Mouse (Mus musculus) hindbrain, embryonic 14.5 days (tissue): ENCODE measurements around the gene Ubac2. TPM values are rescaled to one million over a fixed set of nuclear protein-coding genes. Genes with fewer than 3 reads are reported as not detected.
"Not testable (repeated sequence)": the region's sequence is repeated elsewhere in the genome, so short reads cannot be mapped to it uniquely, and the experiment has no call there.

Source experiments
- ATAC-seq: fragments of 200-750 bp; cut with Nextera tagmentation; 2 replicates; pipeline ENCODE4 v1.8.0; 2017; ENCODE audit warnings: moderate number of reproducible peaks, mild to moderate bottlenecking, moderate TSS enrichment, moderate library complexity; ENCODE audit not compliant: low FRiP score
- DNase-seq: peaks from one replicate; pipeline ENCODE4 v3.0.0-alpha.2; 2015; ENCODE audit warnings: low spot score
- H3K27ac ChIP-seq: fragments of 300-500 bp; sonication (generic); 2 replicates; pipeline ENCODE4 v1.5.1; 2014; ENCODE audit warnings: mild to moderate bottlenecking, moderate library complexity
- H3K27me3 ChIP-seq: fragments of 300-500 bp; sonication (generic); 2 replicates; pipeline ENCODE4 v1.6.1; 2014; ENCODE audit warnings: mild to moderate bottlenecking, low read length, mixed read lengths; ENCODE audit not compliant: control insufficient read depth, insufficient read depth
- H3K36me3 ChIP-seq: fragments of 300-500 bp; sonication (generic); replicated peaks from 2 replicates; pipeline ENCODE4 v1.6.1; 2014; ENCODE audit not compliant: control insufficient read depth, insufficient read depth
- H3K4me1 ChIP-seq: fragments of 300-500 bp; sonication (generic); replicated peaks from 2 replicates; pipeline ENCODE4 v1.6.1; 2014; ENCODE audit warnings: antibody characterized with exemption, low read length, mixed read lengths; ENCODE audit not compliant: control insufficient read depth, insufficient read depth
- H3K4me2 ChIP-seq: fragments of 300-500 bp; sonication (generic); replicated peaks from 2 replicates; pipeline ENCODE4 v1.6.1; 2014; ENCODE audit warnings: mild to moderate bottlenecking, moderate library complexity
- H3K4me3 ChIP-seq: fragments of 300-500 bp; sonication (generic); replicated peaks from 2 replicates; pipeline ENCODE4 v1.5.1; 2014; ENCODE audit warnings: mild to moderate bottlenecking, low read length
- H3K9ac ChIP-seq: fragments of 300-500 bp; sonication (generic); 2 replicates; pipeline ENCODE4 v1.6.1; 2014
- H3K9me3 ChIP-seq: fragments of 300-500 bp; sonication (generic); 2 replicates; pipeline ENCODE4 v1.6.1; 2016; ENCODE audit warnings: low read length; ENCODE audit not compliant: control insufficient read depth
- WGBS: fragments of 180-500 bp; shearing (Covaris S2); extraction: QIAGEN DNeasy Blood & Tissue Kit; methylation state at CpG from one replicate; pipeline ENCODE4 v1.1.7; 2014; 5-methylcytosine and 5-hydroxymethylcytosine counted together
- polyA plus RNA-seq: library from polyadenylated mRNA; unstranded; fragments of >200 nt; fragmentation: Nextera tagmentation; extraction: Ambion mirVana; gene quantifications from 2 replicates; pipeline ENCODE4 v1.2.1, GENCODE M21; 2014

The Ubac2 gene
- polyA plus RNA-seq, 1 experiment from 2014 or later = 49.6 TPM

GRCm38 (mm10) chr14:121866574-121866973 is 11.8 kb upstream of the Ubac2 start:
- Histone ChIP-seq H3K4me1 (no peaks in the 10 kb centered on the region), H3K9me3 (no peaks in the 10 kb centered on the region), H3K9ac (no peak overlapping the region), H3K27me3 (no peaks in the 10 kb centered on the region), H3K36me3 (no peaks in the 10 kb centered on the region), H3K4me3 (no peak overlapping the region), H3K4me2 (no peak overlapping the region), H3K27ac (no peak overlapping the region)
- ATAC-seq (no peak), DNase-seq (no peak)
- WGBS = 84% methylated on average over 3 of the region's 3 CpGs

GRCm38 (mm10) chr14:121869111-121869510 is 9.3 kb upstream of the Ubac2 start:
- no peak overlapping the region for H3K27ac ChIP-seq
- no peak overlapping the region for H3K9ac ChIP-seq
- DNase-seq = peak; percentile 46
- no peaks in the 10 kb centered on the region for H3K9me3 ChIP-seq
- H3K4me1 ChIP-seq = no peaks in the 10 kb centered on the region
- ATAC-seq = no peak
- H3K36me3 ChIP-seq = no peaks in the 10 kb centered on the region
- H3K4me3 ChIP-seq = no peak overlapping the region
- 64% methylated on average over 1 of the region's 1 CpGs for WGBS
- H3K27me3 ChIP-seq = no peaks in the 10 kb centered on the region
- H3K4me2 ChIP-seq = no peak overlapping the region

GRCm38 (mm10) chr14:121872760-121873159 is 5.7 kb upstream of the Ubac2 start:
- no peak overlapping the region for H3K4me3 ChIP-seq
- H3K36me3 ChIP-seq = no peaks in the 10 kb centered on the region
- DNase-seq (no peak), ATAC-seq (no peak)
- no peaks in the 10 kb centered on the region for H3K9me3 ChIP-seq
- H3K9ac ChIP-seq = no peak overlapping the region
- WGBS = 88% methylated on average over 1 of the region's 1 CpGs
- no peaks in the 10 kb centered on the region for H3K27me3 ChIP-seq
- no peak overlapping the region for H3K27ac ChIP-seq
- no peak overlapping the region for H3K4me2 ChIP-seq
- H3K4me1 ChIP-seq = peaks cover 3% of the 10 kb centered on the region

GRCm38 (mm10) chr14:121873172-121873571 is 5.2 kb upstream of the Ubac2 start:
- H3K9me3 ChIP-seq = no peaks in the 10 kb centered on the region
- no peak overlapping the region for H3K27ac ChIP-seq
- no peak overlapping the region for H3K4me2 ChIP-seq
- ATAC-seq (no peak), DNase-seq (no peak)
- H3K9ac ChIP-seq = no peak overlapping the region
- no peaks in the 10 kb centered on the region for H3K27me3 ChIP-seq
- H3K4me3 ChIP-seq = no peak overlapping the region
- peaks cover 4% of the 10 kb centered on the region for H3K4me1 ChIP-seq
- no peaks in the 10 kb centered on the region for H3K36me3 ChIP-seq
- WGBS = 80% methylated on average over 2 of the region's 2 CpGs

GRCm38 (mm10) chr14:121873646-121874045 is 4.8 kb upstream of the Ubac2 start:
- Histone ChIP-seq H3K4me3 (no peak overlapping the region), H3K9me3 (no peaks in the 10 kb centered on the region), H3K4me1 (peaks cover 4% of the 10 kb centered on the region), H3K36me3 (no peaks in the 10 kb centered on the region), H3K27me3 (no peaks in the 10 kb centered on the region), H3K4me2 (no peak overlapping the region), H3K9ac (no peak overlapping the region), H3K27ac (no peak overlapping the region)
- no peak for DNase-seq
- 83% methylated on average over 4 of the region's 4 CpGs for WGBS
- no peak for ATAC-seq

- peaks cover 19% of the 10 kb centered on the region for H3K4me1 ChIP-seq
- H3K27me3 ChIP-seq, H3K4me2 ChIP-seq, H3K9ac ChIP-seq, H3K36me3 ChIP-seq, DNase-seq, H3K4me3 ChIP-seq, H3K27ac ChIP-seq, ATAC-seq, H3K9me3 ChIP-seq: not testable (repeated sequence)
- WGBS = 72% methylated on average over 2 of the region's 2 CpGs
These were observed 2.2 kb upstream of the Ubac2 start for GRCm38 (mm10) chr14:121876190-121876589.

- Histone ChIP-seq H3K4me2 (no peak overlapping the region), H3K27me3 (no peaks in the 10 kb centered on the region), H3K9ac (no peak overlapping the region), H3K27ac (no peak overlapping the region), H3K4me3 (no peak overlapping the region), H3K36me3 (no peaks in the 10 kb centered on the region), H3K4me1 (peaks cover 19% of the 10 kb centered on the region), H3K9me3 (no peaks in the 10 kb centered on the region)
- ATAC-seq = no peak
- WGBS = 91% methylated on average over 2 of the region's 2 CpGs
- no peak for DNase-seq
These were observed 1.6 kb upstream of the Ubac2 start for GRCm38 (mm10) chr14:121876860-121877259.

- Histone ChIP-seq H3K27me3 (no peaks in the 10 kb centered on the region), H3K4me2 (peak overlapping the region; percentile 57), H3K9me3 (no peaks in the 10 kb centered on the region), H3K36me3 (no peaks in the 10 kb centered on the region), H3K9ac (peak overlapping the region; percentile 72), H3K4me3 (peak overlapping the region; percentile 75), H3K27ac (peak overlapping the region; percentile 91), H3K4me1 (peaks cover 19% of the 10 kb centered on the region)
- WGBS = 30% methylated on average over 8 of the region's 8 CpGs
- DNase-seq (no peak), ATAC-seq (no peak)
These were observed 780 bp upstream of the Ubac2 start for GRCm38 (mm10) chr14:121877640-121878039.

GRCm38 (mm10) chr14:121878859-121879206 is 413 bp downstream of the Ubac2 start:
- no peaks in the 10 kb centered on the region for H3K36me3 ChIP-seq
- ATAC-seq (no peak), DNase-seq (no peak)
- peak overlapping the region; percentile 69 for H3K4me2 ChIP-seq
- H3K4me1 ChIP-seq = peaks cover 19% of the 10 kb centered on the region
- peak overlapping the region; percentile 72 for H3K9ac ChIP-seq
- WGBS = under 1% methylated on average over 27 of the region's 27 CpGs
- no peaks in the 10 kb centered on the region for H3K9me3 ChIP-seq
- peak overlapping the region; percentile 33; the same call in 1 of the 2 replicates for H3K27ac ChIP-seq
- H3K27me3 ChIP-seq = no peaks in the 10 kb centered on the region
- H3K4me3 ChIP-seq = peak overlapping the region; percentile 75

- no peak for ATAC-seq
- no peaks in the 10 kb centered on the region for H3K36me3 ChIP-seq
- peaks cover 19% of the 10 kb centered on the region for H3K4me1 ChIP-seq
- 23% methylated on average over 16 of the region's 16 CpGs for WGBS
- peak overlapping the region; percentile 69 for H3K4me2 ChIP-seq
- no peaks in the 10 kb centered on the region for H3K27me3 ChIP-seq
- peak overlapping the region; percentile 75 for H3K4me3 ChIP-seq
- H3K9ac ChIP-seq = peak overlapping the region; percentile 72
- H3K27ac ChIP-seq = no peak overlapping the region
- DNase-seq = no peak
- no peaks in the 10 kb centered on the region for H3K9me3 ChIP-seq
These were observed 933 bp downstream of the Ubac2 start for GRCm38 (mm10) chr14:121879266-121879840.
